Mouse (Mus musculus) central nervous system, embryonic 18 days (tissue): Measurements from ENCODE around the gene Abcg4. TPM values are rescaled to one million over a fixed set of nuclear protein-coding genes. Genes with fewer than 3 reads are reported as not detected.

Experiments used
- polyA plus RNA-seq: library from polyadenylated mRNA; depleted of rRNA; stranded (reverse); fragments of >200 nt; gene quantifications from 2 replicates; pipeline ENCODE4 v1.2.3, GENCODE M21; 2012; rRNA removed

The Abcg4 gene
- 82.8 and 93.4 TPM in 2 replicates for polyA plus RNA-seq

DNA sequence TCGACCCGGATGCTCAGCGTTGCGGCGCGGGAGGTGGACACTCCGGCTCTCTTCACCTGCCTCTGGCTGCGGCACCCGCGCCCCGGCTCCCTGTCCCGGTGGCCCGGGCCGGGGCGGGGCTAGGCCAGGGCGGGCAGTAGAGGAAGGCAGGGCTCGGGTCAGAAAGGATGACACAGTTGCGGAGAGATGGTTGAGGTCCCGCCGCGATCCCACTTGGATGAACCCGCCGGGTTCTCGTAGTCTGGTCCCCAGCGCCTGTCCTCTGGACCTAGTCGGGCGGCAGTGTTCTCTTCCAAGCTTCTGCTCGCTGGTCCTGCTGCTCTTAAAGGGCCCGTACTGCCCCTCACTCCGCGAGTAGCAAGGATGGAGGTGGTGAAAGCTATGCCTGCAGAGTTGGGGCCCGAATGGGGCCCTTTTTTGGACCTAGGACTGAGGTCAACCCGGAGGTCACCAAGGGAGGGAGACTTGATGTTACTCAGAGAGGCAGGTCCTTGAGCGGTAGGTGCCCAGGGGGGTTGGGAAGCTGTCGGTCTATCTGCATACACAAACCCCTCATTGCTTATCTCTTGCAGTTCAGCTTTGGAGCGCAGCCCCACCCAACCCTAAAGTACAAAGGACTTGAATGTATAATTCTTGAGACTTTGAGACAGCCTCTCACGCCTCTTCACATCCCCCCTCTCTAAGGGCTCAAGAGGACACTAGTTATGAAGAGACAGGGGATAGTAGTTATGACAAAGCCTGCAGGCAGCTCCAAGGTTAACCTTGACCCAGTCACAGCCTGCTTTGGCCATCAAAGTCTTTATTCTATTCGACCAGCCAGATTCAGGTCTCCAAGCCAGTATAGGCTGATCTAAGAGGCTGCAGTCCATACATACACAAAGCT, at the start of gene Abcg4:
TSS of gene Abcg4 (minus strand) at position 540 of the 883 bp plus-strand sequence.

DNA sequence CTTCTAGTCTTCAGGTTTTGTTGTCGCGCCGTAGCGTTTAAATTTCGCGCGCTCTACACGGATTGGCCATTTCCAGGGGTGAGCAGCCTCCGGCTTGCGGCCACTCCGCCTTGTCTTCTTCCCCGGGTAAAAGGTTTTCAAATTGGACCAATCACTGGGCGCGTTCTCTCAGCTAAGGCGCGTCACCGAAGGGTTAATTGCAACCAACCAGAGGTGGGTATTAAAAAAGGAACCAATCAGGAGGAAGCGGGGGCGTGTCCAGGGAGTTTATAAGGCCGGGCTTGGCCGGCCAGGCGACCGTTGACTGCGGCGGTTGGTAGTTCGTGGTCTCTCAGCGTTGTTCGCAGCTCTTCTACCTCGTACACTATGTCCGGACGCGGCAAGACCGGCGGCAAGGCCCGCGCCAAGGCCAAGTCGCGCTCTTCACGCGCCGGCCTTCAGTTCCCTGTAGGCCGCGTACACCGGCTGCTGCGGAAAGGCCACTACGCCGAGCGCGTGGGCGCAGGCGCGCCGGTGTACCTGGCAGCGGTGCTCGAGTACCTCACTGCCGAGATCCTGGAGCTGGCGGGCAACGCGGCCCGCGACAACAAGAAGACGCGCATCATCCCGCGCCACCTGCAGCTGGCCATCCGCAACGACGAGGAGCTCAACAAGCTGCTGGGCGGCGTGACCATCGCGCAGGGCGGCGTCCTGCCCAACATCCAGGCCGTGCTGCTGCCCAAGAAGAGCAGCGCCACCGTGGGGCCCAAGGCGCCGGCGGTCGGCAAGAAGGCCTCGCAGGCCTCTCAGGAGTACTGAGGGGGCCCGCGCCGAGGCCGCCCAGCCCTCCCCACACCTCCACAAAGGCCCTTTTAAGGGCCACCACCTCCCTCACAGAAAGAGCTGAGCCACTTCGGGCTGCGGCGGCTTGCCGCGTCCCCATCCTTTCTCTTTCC, 46.2 kb upstream of the Abcg4 start, which contains the start of gene H2afx:
TSS of gene H2afx (plus strand) at position 299 of the 935 bp plus-strand sequence.

DNA sequence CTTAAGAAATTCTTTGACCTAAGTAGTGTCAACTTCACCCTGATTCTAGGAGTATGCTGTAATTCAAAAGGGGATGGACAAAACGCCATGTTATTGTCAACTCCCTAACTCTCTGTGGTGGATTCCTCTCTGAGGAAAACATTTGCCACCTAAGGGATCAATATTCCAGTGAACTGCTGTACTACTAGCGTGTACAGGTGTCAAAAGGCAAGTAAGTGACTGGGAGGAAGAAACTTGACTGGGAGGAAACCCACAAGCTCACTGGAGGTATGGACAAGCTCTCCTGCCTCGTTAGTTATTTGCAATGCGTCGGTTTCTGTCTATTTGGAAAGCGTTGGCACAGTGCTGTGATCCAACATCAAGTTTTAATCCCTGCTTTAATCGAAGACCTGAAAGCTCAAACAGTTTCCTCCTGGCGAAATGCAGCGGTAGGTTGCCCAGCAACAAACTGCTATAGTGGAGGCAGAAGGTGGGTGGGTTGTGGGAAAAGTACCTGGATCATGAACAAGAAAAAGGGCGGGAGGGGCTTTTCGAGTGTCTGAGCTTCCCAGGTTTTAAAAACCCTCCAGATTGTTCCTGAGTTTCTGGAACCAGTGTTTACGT, 37.5 kb upstream of the Abcg4 start, which contains the start of gene Dpagt1:
TSS of gene Dpagt1 (plus strand) at position 252 of the 603 bp plus-strand sequence.

DNA sequence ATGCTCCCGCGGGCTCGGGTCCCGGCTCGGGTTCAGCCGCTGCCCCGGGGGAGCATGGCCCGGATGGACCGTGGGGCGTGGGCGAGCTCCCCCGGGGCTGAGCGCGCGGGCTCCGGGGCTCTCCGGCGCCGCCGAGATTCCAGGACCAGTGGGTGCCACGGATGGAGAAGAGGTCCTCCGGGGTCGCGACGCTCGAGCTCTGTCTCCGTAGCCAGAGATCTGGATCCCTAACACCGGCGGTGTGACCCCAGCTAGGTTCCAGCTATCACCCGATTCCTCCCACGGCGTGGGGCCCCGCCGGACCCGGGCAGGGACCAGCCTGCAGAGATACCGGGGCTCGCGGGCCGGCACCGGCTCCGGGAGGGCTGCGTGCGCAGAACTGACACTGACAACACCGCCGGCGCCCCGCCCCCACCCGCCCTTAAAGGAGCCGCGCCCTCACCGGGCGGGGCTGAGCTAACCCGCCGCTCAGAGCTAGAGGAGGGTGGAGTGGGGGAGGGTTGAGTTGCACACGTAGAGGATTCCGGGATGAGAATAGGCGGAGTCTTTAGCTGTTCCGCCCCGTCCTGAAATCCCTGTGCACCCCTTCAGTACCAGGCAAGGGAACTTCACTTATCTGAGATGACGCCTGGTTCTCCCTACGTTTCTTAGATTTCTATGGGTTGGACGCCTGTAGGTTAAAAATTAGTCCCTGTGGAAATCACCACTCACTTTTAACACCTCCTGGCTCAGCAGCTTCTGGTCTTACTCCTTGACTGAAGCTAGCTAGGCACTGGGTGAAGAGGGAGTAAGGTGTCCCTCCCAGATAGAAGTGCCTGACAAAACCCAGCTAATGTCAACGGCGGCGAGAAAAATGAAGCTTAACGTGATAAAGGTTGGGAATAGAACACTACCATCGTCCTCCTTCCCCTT, 31.7 kb upstream of the Abcg4 start, which contains the start of gene C2cd2l:
TSS of gene C2cd2l (minus strand) at position 399 of the 912 bp plus-strand sequence.

DNA sequence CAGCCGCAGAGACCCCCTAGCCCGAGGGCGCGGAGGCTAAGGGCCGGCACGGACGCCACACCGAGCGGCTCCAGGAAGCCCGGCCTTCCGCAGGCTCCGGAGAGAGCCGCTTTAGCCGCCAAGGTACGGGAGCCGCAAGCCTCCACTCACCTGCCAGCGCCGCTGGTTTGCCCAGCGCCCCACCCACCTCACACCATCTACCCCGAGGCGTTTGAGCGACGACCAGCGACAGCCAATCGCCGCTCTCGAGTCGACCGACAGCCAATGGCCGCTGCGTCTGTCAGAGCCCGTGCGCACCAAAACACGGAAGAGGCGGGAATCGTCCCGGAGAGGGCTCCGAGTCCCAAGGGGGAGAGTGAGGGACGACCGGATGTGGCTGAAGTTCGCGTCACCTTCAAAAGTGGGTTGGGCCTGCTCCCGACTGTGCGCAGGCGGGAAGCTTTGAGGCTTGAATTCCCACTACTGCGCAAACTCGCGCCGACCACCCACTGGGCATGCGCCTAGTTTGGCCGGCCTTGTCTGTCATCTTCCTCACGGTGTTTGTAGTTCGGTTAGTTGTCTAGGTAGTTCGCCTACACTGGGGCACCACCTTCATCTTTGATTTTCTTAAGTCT, 17.2 kb upstream of the Abcg4 start, which contains the start of gene Hinfp:
TSS of gene Hinfp (minus strand) at position 206 of the 614 bp plus-strand sequence.

DNA sequence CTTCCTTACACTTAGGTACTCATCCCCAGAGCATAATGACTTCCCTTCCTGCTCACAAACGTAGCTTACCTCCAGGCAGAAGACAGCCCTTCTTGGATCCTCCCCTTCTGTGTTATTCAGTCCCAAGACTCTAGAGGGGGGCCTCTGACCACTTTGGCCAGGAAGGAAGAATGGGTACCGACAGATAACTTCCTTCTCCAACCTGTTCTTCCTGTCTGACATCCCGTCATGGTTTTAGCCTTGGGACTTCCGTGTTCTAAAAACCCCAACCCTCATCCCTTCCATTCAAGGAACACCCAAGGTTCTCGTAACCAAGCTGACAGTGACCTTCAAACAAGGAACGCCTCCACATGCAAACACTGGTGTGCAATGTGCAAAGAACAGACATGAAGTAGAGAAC, 20.0 kb downstream of the Abcg4 start, which contains the start of gene Nlrx1:
TSS of gene Nlrx1 (minus strand) at position 168 of the 400 bp plus-strand sequence.

DNA sequence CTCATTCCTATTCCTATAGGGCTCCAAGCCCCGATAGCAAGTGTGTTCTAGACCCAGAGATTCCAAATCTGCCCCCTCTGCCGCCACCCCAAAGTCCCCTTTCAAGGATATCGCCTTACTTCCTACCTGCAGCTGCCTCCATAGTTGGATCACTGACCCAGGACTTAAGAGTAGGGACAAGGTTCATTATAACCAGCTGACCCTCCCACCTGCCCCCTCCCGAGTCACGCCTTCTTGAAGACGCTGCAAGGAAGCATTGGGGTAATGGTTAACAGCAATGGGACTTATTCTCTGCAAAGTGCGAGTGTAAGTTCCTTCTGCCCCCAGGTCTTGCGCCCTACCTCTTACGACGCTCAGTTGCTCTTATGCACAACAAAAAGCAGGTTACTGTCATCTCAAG, 37.1 kb downstream of the Abcg4 start, which contains the start of gene Pdzd3:
TSS of gene Pdzd3 (minus strand) at position 158 of the 400 bp plus-strand sequence.

DNA sequence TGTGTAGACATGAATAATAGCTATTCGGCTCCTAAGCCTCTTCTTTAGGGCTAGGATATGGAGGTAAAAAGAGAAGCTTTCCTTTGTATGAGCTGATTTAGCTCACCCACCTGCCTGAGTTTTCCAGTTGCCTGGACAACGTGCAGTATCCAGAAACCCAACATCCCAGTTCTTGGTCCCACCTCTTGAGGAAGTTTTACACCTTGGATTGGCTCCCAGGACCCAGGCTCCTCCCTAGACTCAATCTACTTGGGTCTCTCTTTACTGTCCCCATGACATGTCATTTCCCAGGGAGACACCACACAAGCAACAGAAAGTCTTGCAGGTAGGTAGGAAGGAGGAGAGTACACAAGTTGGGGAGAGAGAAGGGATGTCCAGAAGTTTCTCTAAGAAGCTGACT, 48.0 kb downstream of the Abcg4 start, which contains the start of gene Ccdc153:
TSS of gene Ccdc153 (plus strand) at position 278 of the 400 bp plus-strand sequence.

DNA sequence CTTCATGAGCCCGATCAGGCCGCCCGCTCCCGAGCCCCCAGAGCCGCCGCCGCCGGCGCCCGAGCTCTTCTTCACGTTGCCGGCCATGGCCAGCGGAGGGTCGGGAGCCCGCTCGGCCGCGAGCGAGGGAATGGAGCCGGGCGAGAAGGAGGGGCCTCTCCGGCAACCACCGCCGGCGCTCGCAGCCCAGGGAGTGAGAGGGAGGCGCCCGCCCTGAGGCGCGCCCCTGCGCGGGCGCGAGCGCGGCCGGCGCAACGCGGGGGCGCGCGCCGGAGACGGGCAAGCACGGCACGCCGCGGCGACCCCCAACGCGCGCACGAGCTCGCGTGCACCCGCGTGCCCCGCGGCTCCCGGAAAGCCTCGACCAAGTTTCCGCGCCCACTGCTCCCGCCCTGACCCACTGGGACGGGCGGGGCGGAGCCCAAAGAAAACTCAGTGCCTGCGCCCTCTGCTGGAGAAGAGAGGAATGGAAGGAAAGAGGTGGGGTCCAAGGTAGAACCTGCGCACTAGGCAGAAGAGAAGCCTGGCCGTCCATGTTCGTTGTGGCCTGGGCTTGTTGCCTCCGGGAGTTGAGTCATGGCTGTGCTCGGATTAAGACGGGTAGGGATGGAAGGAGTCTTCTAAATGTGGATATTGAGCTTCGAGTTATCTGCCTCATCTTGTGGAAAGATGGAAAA, 54.5 kb downstream of the Abcg4 start, which contains the start of gene Cbl:
TSS of gene Cbl (minus strand) at position 248 of the 677 bp plus-strand sequence.

Other genes with a start within 250 kb of the Abcg4 start
- gene Thy1, start 245.2 kb downstream of the Abcg4 start, polyA plus RNA-seq: 89.1 and 94.5 TPM in 2 replicates
- gene Usp2, start 221.6 kb downstream of the Abcg4 start, polyA plus RNA-seq: 3.0 and 3.5 TPM in 2 replicates
- 0.51 and 1.5 TPM in 2 replicates for gene Mfrp, start 186.9 kb downstream of the Abcg4 start, polyA plus RNA-seq
- gene C1qtnf5, start 181.4 kb downstream of the Abcg4 start, polyA plus RNA-seq: 9.3 and 11.2 TPM in 2 replicates
- 0.14 and 0.20 TPM in 2 replicates for gene Gm49380, start 175.1 kb downstream of the Abcg4 start, polyA plus RNA-seq
- 23.1 and 24.4 TPM in 2 replicates for gene Rnf26, start 175.1 kb downstream of the Abcg4 start, polyA plus RNA-seq
- 17.9 and 19.4 TPM in 2 replicates for gene Mcam, start 154.1 kb downstream of the Abcg4 start, polyA plus RNA-seq
- 22.3 and 23.5 TPM in 2 replicates for gene Cbl, start 54.6 kb downstream of the Abcg4 start, polyA plus RNA-seq
- 1.2 and 2.8 TPM in 2 replicates for gene Ccdc153, start 47.9 kb downstream of the Abcg4 start, polyA plus RNA-seq
- gene Pdzd3, start 37.1 kb downstream of the Abcg4 start, polyA plus RNA-seq: 0.75 and 0.79 TPM in 2 replicates
- 3.6 and 3.8 TPM in 2 replicates for gene Nlrx1, start 20.0 kb downstream of the Abcg4 start, polyA plus RNA-seq
- gene Hinfp, start 17.1 kb upstream of the Abcg4 start, polyA plus RNA-seq: 42.4 and 43.8 TPM in 2 replicates
- gene C2cd2l, start 31.7 kb upstream of the Abcg4 start, polyA plus RNA-seq: 56.8 and 62.1 TPM in 2 replicates
- gene Dpagt1, start 37.4 kb upstream of the Abcg4 start, polyA plus RNA-seq: 37.3 and 39.1 TPM in 2 replicates
- 123 and 133 TPM in 2 replicates for gene H2afx, start 46.1 kb upstream of the Abcg4 start, polyA plus RNA-seq
- gene Hmbs, start 55.6 kb upstream of the Abcg4 start, polyA plus RNA-seq: 37.8 and 38.9 TPM in 2 replicates
- gene Vps11, start 73.1 kb upstream of the Abcg4 start, polyA plus RNA-seq: 31.1 and 35.4 TPM in 2 replicates
- gene Hyou1, start 90.9 kb upstream of the Abcg4 start, polyA plus RNA-seq: 49.9 and 50.9 TPM in 2 replicates
- 60.4 and 61.0 TPM in 2 replicates for gene Slc37a4, start 108.2 kb upstream of the Abcg4 start, polyA plus RNA-seq
- 785 and 795 TPM in 2 replicates for gene Rps25, start 118.5 kb upstream of the Abcg4 start, polyA plus RNA-seq
- 207 and 215 TPM in 2 replicates for gene Trappc4, start 119.0 kb upstream of the Abcg4 start, polyA plus RNA-seq
- gene Ccdc84, start 130.0 kb upstream of the Abcg4 start, polyA plus RNA-seq: 55.8 and 58.3 TPM in 2 replicates
- gene Foxr1, start 152.5 kb upstream of the Abcg4 start, polyA plus RNA-seq: not detected in 2 replicates
- gene Upk2, start 166.4 kb upstream of the Abcg4 start, polyA plus RNA-seq: 0.08 TPM in 1 of 2 replicates, not detected in the other
- 13.9 and 19.7 TPM in 2 replicates for gene Bcl9l, start 194.2 kb upstream of the Abcg4 start, polyA plus RNA-seq